Mouse (Mus musculus): ENCODE results near the gene Nprl2. TPM values are rescaled to one million over a fixed set of nuclear protein-coding genes. Genes with fewer than 3 reads are reported as not detected.

Gene Nprl2
- polyA plus RNA-seq, 1 experiment from 2014 or later, result 12.1 TPM

DNA sequence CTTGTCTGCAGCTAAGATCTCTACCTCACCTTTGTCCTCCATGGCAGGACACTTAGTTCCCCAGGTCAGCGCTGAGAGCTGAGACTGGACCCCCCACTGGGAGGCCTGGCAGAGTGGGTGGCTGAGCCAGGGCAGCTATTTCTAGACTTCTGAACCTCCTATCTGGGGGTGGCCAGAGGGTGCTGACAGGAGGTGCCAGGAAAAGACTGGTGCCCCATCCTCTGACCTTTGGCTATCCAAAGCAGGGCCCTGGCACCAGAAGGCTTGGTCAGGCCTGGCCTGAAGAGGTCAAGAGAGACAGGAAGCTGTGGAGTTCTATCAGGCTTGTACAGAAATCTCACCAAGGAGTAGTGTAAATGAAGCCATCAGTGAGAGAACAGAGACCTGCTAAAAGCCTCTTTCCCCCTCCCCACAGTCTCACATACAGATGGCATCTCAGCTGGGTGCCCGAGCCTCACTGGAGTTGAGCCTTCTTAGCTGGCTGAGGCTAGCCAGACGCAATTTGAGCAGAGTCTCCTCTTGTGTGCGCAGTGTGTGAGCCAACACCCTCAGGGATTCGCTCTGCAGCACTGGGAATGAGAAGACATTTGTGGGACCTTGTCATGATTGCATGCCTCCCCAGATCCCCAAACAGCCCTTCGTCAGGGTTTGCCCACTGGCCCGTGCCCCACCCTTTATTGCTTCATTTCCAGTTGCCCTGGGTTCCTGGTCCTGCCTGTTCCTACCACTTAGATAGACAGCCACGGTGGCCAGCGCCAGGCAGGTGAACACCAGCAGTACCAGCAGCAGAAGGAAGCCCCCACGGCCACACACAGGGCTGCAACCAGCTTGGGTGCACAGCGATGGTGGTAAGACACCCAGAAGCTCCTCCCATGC lies 51.3 kb downstream of the Nprl2 start:
- Histone ChIP-seq H3K27ac (ENCODE audit: low read length) (no peak overlapping the region; the same call in 1 of the 2 replicates), H3K4me1 (ENCODE audit: control insufficient read depth, low read depth, low read length) (peaks cover 25% of the 10 kb centered on the region), H3K27me3 (ENCODE audit: control insufficient read depth, insufficient read depth, low read depth, low read length) (no peaks in the 10 kb centered on the region), H3K4me2 (ENCODE audit: low read depth, low read length) (no peak overlapping the region), H3K9me3 (replicated peaks; ENCODE audit: control insufficient read depth, low read length) (no peaks in the 10 kb centered on the region), H3K4me3 (ENCODE audit: low read depth, low read length) (no peak overlapping the region), H3K36me3 (ENCODE audit: control insufficient read depth, insufficient read depth) (peaks cover 53% of the 10 kb centered on the region), H3K9ac (ENCODE audit: low read depth, low read length) (no peak overlapping the region)
- ATAC-seq (ENCODE audit: low read depth), result no peak
- 84% methylated on average over 11 of the region's 11 CpGs for WGBS (ENCODE audit: insufficient replicate concordance)

DNA sequence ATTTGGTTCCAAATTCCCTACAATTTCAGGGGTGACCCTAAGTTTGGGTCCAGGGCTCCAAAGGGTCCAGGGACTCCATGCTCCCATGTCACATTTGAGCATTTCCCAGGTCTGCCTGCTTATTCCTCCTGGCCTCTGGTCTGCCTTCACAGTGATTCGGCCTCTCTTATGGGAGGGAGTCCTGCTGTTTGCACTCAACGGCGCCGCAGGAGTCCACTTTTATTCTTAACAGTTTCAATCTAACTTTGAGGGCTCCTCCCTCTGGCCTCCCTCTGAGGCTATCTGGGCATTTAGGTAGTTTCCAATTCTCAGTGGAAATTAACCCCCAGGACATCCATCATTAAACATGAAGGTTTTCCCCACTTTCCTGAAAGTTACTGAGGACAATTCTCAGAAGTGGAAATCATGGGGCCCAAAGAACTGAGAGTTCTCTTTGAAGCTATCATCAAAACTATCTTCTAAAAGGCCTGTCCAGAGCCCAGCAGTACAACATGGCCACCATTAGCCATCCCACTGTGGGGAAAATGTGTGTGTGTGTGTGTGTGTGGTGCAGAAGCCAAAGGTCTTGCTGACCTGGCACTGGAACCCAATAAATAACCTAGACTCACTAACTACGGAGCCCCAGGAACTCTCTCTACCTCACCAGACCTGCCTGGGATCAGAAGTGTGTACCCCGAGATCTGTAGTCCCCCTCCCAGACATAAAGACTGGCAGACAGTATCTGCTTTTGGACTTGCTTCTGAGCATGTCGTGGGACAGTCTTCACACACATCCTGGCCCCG lies 52.4 kb downstream of the Nprl2 start:
- Histone ChIP-seq H3K36me3 (ENCODE audit: control insufficient read depth, insufficient read depth) (peaks cover 53% of the 10 kb centered on the region), H3K9me3 (replicated peaks; ENCODE audit: control insufficient read depth, low read length) (no peaks in the 10 kb centered on the region), H3K27me3 (ENCODE audit: control insufficient read depth, insufficient read depth, low read depth, low read length) (no peaks in the 10 kb centered on the region), H3K4me1 (ENCODE audit: control insufficient read depth, low read depth, low read length) (peaks cover 20% of the 10 kb centered on the region), H3K4me3 (ENCODE audit: low read depth, low read length) (no peak overlapping the region), H3K4me2 (ENCODE audit: low read depth, low read length) (no peak overlapping the region), H3K27ac (ENCODE audit: low read length) (no peak overlapping the region), H3K9ac (ENCODE audit: low read depth, low read length) (no peak overlapping the region)
- no peak for ATAC-seq (ENCODE audit: low read depth)
- WGBS (ENCODE audit: insufficient replicate concordance), result 78% methylated on average over 8 of the region's 8 CpGs

Other genes starting within 250 kb of the Nprl2 start
- gene Cish, start 246.2 kb upstream of the Nprl2 start, polyA plus RNA-seq (2015; fragmentation: Nextera tagmentation; extraction: Ambion mirVana), result 10.0 and 10.7 TPM in 2 replicates
- gene Hemk1, start 203.9 kb upstream of the Nprl2 start, polyA plus RNA-seq (2015; fragmentation: Nextera tagmentation; extraction: Ambion mirVana), result 2.9 TPM in 2 replicates
- 0.07 and 0.18 TPM in 2 replicates for gene 6430571L13Rik, start 201.6 kb upstream of the Nprl2 start, polyA plus RNA-seq (2015; fragmentation: Nextera tagmentation; extraction: Ambion mirVana)
- gene Cacna2d2, start 142.6 kb upstream of the Nprl2 start, polyA plus RNA-seq (2015; fragmentation: Nextera tagmentation; extraction: Ambion mirVana), result not detected in 2 replicates
- 14.3 and 14.7 TPM in 2 replicates for gene Tmem115, start 8.3 kb upstream of the Nprl2 start, polyA plus RNA-seq (2015; fragmentation: Nextera tagmentation; extraction: Ambion mirVana)
- gene Cyb561d2, start within 50 bp of the Nprl2 start, polyA plus RNA-seq (2015; fragmentation: Nextera tagmentation; extraction: Ambion mirVana), result 10.6 and 11.2 TPM in 2 replicates
- gene Zmynd10, start 5.1 kb downstream of the Nprl2 start, polyA plus RNA-seq (2015; fragmentation: Nextera tagmentation; extraction: Ambion mirVana), result 1.7 and 2.4 TPM in 2 replicates
- gene Rassf1, start 9.3 kb downstream of the Nprl2 start, polyA plus RNA-seq (2015; fragmentation: Nextera tagmentation; extraction: Ambion mirVana), result 15.9 and 16.5 TPM in 2 replicates
- gene Tusc2, start 21.0 kb downstream of the Nprl2 start, polyA plus RNA-seq (2015; fragmentation: Nextera tagmentation; extraction: Ambion mirVana), result 29.1 and 29.4 TPM in 2 replicates
- 48.9 and 50.2 TPM in 2 replicates for gene Hyal2, start 25.7 kb downstream of the Nprl2 start, polyA plus RNA-seq (2015; fragmentation: Nextera tagmentation; extraction: Ambion mirVana)
- 3.3 and 3.8 TPM in 2 replicates for gene Hyal1, start 34.7 kb downstream of the Nprl2 start, polyA plus RNA-seq (2015; fragmentation: Nextera tagmentation; extraction: Ambion mirVana)
- 10.5 and 14.1 TPM in 2 replicates for gene Naa80, start 36.7 kb downstream of the Nprl2 start, polyA plus RNA-seq (2015; fragmentation: Nextera tagmentation; extraction: Ambion mirVana)
- 0.89 and 0.96 TPM in 2 replicates for gene Hyal3, start 38.6 kb downstream of the Nprl2 start, polyA plus RNA-seq (2015; fragmentation: Nextera tagmentation; extraction: Ambion mirVana)
- 145 and 166 TPM in 2 replicates for gene Ifrd2, start 45.4 kb downstream of the Nprl2 start, polyA plus RNA-seq (2015; fragmentation: Nextera tagmentation; extraction: Ambion mirVana)
- gene Sema3b, start 67.0 kb downstream of the Nprl2 start, polyA plus RNA-seq (2015; fragmentation: Nextera tagmentation; extraction: Ambion mirVana), result 0.33 and 1.4 TPM in 2 replicates
- gene Gnai2, start 93.1 kb downstream of the Nprl2 start, polyA plus RNA-seq (2015; fragmentation: Nextera tagmentation; extraction: Ambion mirVana), result 144 and 153 TPM in 2 replicates
- gene Slc38a3, start 127.3 kb downstream of the Nprl2 start, polyA plus RNA-seq (2015; fragmentation: Nextera tagmentation; extraction: Ambion mirVana), result 60.1 and 75.2 TPM in 2 replicates
- 1.1 and 1.3 TPM in 2 replicates for gene Gnat1, start 137.5 kb downstream of the Nprl2 start, polyA plus RNA-seq (2015; fragmentation: Nextera tagmentation; extraction: Ambion mirVana)
- gene Sema3f, start 168.2 kb downstream of the Nprl2 start, polyA plus RNA-seq (2015; fragmentation: Nextera tagmentation; extraction: Ambion mirVana), result 0.41 and 0.86 TPM in 2 replicates
- 72.7 and 78.3 TPM in 2 replicates for gene Rbm5, start 228.8 kb downstream of the Nprl2 start, polyA plus RNA-seq (2015; fragmentation: Nextera tagmentation; extraction: Ambion mirVana)

Measured in liver, embryonic 16.5 days (tissue).